Mouse (Mus musculus) urinary bladder, postnatal 4 days (tissue): Measurements from ENCODE around the gene A130010J15Rik.

ENCODE experiments used
- DNase-seq, 2 experiments: peaks; one replicate each; pipeline ENCODE4 v3.0.0; 2021 to 2022; ENCODE audit warnings: low spot score in 2 of 2

A130010J15Rik gene

DNA sequence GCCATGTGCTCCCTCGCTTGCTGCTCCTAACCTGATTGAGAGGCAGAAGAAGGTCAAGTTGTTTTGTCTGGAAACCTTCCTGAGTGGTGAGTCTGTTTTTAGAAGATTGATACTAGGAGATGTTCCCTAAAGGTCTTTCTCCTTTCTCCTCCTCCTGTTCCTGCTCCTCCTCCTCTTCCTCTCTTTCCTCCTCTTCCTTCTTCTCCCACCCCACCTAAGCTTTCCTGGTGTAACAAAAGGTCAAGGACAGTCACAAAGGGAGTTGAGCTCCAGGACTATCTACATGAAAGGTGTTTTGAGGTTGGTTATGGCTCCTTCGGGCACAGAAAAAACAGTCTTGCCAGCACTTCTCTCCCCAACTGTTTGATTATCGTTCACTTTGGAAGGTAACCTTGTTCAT lies at the start of gene A130010J15Rik:
TSS of gene A130010J15Rik (plus strand) at position 301 of the 400 bp plus-strand sequence.
- DNase-seq: no peak

DNA sequence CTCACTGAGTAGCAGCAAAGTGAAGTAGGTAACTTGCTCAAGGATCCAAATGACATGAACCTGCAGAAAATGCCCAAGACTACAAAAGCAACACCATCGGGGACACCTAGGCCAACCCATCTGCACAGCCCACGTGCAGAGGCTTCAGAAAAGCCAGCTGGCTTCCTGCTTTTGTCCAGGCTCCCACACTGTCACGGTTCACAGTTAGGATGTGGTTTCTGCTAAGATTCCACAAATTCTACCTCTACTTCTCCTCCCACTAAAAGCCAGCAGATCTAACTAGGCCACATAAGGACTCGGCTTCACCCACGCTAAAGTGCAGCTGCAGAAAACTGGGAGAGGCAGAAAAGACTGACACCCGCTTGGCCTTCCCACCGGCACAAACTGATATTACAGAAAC lies 45.1 kb upstream of the A130010J15Rik start:
- DNase-seq: no peak

DNA sequence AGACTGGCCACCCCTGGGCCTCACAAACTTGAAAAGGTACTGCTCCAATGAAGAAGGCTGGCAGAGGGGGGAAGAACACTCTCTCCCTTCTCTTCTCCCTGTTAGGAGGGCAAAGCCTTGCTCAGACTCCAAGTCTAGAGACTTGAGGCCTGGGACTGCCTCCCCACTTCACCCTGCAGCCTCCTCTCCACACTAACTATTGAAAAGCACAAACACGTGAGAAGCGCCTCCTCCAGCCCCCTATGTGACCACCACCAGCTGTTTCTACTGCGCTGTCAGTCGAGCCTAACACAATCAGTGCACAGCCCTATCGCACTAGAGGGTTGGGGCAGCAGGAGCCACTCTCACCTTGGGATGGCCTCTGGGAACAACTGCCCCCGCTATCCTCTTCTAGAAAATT lies 44.6 kb upstream of the A130010J15Rik start:
- DNase-seq: no peak

DNA sequence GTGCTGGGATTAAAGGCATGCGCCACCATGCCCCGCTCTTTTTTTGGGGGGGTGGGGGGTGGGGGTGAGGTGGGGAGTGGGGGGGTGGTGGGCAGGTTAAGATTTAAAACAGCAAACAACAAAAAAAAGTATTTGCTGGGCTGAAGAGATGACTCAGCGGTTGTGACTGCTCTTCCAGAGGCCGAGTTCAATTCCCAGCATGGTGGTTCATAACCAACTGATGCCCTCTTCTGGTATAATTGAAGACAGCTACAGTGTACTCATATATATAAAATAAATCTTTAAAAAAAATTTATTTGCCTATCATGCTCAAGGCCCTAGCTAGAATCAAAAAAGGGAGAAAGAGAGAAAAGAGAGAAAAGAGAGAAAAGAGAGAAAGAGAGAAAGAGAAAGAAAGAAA lies 42.0 kb upstream of the A130010J15Rik start:
- DNase-seq: no peak

DNA sequence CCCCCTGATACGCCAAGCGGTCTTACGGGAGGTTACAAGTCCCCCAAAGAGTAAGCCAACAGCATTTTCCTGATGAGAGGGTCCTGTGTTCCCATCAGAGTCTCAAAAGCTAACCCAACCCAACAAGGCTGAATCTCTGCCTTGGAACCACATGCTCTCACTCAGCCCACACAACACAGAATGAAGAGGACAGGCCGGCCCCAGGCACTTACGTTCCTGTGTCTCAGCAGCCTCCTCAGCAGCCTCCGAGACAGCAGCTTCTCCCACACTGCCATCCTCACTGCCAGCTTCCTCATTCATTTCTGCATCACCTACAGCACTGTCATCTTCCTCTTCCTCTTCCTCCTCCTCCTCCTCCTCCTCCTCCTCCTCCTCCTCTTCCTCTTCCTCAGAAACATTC lies 39.8 kb upstream of the A130010J15Rik start:
- no peak for DNase-seq

DNA sequence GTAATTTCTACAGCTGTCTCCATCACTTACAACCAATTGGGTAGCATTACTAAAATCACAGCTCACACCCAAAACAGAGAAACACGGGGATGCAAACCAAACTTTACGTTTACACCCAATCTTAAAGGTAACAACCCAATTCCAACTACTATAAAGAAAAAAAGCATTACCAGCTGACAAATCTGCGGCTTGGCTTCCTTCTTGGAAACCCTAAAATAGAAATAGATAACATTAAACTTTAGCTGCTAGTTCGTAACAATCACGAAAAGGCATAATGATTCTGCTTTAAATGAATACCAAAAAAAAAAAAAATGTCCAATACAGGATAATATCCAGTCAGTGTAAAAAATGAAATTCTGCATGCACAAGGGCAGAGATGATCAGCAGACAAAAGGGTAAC lies 38.5 kb upstream of the A130010J15Rik start:
- no peak for DNase-seq

DNA sequence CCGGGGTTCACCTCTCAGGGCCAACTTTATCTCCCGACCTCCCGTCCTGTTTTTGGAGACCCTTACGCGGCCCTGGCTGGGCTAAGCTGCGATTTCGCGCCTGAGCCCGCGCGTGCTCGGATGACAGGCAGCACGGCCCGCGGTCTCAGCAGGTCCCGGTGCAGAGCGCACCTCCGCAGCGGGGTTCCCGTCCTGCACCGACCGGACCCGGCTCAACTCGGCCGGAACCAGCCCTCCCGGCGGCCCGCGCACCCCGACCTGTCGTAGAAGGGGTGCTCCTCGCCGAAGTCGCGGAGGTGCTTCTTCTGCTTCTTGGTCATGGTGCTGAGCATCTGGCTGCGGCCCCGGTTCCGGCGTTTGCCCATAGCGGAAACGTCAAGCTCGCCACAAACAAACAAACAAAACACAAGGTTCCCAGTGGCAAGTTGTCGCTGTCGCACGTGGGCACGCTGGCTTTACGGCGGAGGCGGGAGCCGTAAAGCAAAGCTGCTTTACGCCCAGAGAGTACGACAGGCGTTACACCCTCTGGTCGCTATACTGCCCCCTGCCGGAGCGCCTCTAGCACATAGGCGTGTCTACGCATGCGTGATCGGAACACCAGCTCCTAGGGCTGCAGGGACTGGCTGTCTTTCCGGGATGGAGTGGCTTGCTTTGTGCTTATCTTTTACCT lies 37.9 kb upstream of the A130010J15Rik start, which contains the start of gene Diexf:
TSS of gene Diexf (minus strand) at position 487 of the 670 bp plus-strand sequence.
- peak; percentile 93 to 98 for DNase-seq

DNA sequence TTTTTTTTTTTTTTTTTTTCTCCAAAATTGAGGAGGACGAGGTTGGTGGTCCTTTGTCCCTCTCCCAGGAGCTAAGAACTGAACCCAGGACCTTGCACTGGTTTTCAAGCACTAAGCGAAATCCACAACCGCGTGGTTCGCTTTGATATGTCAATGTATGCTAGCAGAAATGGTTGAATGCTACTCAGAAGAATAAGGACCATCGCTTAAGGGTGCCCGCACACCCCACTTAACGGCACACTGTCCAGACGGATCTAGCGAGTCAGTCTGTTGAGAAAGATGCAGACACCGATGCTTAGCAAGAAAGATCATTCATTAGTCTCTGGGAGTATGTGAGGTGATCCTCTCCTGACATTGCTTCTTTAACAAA lies 37.4 kb upstream of the A130010J15Rik start:
- DNase-seq: no peak

DNA sequence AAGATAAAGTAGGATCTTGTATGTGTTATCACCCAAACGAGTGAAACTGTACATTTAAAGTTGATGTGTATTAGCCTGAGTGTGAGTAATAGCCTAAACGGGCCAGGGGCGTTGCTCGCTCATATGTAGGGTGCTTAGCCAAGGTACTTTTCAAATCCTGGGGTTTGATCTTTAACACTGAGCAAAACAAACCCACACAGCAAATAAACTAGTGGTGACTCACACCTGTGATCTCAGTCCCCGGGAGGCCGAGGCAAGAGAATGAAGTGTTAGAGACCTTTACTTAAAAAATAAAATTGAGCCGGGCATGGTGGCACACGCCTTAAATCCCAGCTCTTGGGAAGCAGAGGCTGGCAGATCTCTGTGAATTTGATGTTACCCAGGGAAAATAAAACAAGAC lies 37.0 kb upstream of the A130010J15Rik start:
- DNase-seq: no peak

DNA sequence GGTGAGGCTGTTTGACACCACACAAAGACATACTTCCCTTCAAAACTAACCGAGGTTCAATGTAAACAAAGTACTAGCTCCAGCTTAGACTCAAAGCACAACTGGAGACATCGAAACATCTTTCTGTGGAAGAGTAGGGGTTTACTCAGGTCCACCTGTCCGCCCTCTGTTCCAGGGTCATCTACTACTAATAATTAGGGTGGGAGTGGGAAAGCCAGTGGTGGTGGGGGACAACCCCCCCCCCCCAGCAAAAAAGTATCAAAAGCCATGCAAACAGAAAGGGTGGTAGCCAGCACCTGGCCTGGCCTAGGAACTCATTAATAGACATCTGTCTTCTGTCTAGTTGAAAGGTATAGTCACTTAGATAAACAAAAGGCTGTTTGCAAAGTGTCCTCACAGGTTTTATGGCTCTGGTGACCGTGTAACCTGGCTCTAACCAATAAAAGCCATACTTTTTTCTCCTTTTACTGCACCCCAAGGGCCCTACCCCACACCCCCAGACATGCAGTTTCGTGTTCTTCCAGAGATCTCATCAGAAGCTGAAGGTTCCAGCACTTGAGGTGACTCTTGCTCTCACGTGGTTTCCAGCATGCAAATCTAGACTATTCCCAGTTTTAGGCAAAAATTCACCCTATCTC lies 36.4 kb upstream of the A130010J15Rik start:
- no peak for DNase-seq

DNA sequence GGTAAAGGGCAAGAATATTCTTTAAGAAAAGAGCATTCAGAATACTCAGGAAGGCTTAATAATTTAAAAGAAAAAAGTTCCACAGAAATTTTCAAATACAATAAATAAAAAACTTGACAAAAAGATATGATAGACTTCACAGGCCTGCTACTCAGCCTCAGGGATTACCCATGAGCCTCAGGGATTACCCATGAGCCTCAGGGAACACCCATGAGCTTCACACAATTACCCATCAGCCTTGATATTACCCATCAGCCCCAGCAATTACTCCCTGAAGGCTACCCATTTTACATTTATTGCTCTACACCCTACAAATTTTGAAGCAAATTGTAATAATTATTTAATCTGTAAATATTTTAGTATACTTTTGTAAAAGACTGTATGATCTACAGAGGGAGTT lies 35.5 kb upstream of the A130010J15Rik start:
- no peak for DNase-seq

DNA sequence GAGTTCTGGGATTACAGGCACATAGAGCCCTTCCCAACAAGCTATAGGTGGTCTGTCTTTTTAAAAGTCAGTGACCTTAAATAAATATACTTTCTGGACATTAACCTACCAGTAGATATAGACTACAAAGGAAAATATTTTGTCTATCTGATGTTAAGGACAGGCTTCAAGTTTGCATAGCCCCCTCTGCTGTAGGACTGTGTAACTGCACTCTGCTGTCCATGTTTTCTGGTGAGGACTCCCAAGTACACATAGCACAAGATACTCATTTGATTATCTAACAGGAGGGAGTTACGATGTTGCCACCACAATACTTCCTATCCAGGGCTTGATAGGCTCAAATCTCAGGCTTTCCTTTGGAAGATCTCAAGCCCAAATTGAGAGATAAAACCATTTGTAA lies 34.1 kb upstream of the A130010J15Rik start:
- DNase-seq: no peak

DNA sequence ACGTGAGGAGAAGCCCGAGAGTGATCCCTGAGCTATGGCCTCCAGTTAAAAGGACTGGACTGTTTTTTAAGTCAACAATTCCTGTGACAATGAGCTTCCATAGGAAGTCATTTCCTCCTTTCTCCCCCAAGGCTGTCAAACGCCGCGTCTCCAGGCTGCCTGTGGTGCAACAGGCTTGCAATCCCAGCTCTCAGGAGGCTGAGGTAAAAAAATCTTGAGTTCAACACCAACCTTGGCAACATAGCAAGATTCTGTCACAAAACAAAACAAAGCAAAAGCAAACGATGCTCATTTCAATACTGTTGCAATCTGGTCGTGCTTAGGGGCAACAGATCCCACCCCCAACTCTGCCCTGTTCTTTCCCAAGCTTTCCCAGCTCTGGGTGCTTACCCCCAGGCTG lies 29.8 kb upstream of the A130010J15Rik start:
- DNase-seq: no peak

DNA sequence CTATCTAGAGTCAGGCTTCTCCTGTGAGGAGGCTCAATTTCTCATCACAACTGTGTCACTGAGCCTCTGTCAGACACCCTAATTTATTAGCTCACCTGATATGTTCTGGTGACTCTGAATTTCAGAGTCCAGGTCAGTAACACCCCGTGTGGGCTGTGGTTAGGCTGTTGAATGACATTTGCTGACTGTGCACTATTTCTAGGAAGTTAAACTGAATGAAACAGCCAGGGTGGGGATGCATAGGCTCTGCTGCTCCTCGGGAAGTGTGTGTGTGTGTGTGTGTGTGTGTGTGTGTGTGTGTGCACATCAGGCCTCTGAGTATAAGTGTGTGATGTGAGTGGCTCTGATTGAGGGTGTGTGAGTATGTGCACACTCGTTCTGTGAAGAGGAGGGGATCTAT lies 29.2 kb upstream of the A130010J15Rik start:
- DNase-seq: no peak

DNA sequence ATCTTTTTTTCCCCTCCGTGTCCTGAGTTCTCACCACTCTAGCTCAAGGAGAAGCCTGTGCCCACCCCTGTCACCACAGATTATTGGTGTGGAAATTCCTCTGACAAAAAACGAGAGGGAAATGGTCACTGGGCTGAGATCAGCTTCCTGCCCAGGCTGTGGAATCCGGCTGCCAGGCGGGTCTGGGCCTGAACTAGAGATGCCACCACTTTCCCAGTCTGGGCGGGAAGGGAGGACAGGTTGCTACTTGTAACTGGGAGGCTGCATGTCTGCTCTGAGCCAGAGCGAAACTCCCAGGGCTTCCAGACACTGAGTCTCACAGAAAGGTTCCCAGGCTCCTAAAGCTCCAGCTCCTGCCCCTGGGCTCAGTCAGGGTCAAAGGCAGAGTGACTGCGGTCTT lies 26.7 kb upstream of the A130010J15Rik start:
- DNase-seq: peak in 1 of 2 experiments; percentile 64

DNA sequence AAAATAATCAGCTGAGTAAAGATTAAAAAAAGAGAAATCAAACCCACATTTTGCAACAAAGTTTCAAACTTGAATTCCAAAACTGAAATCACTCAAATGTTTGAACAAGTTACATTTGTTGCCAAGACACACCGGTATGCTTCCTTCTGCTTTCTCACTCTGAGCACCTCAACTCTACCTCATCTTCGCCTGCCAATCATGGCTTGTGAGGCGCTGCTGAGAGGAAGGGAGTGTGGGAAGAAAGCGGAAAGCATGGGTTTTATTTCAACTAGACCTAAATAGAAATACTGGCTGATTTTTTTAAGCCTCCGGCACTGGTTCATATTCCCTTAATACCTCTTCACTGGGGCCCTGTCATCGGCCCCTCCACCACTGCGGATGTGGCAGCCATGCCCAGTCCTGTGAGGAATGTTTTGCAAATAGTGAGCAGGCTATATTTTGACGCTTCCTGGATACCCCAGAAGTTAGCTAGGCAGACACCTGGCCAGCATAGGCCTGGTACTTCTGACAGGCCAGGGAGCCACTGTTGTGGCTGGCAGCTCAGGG lies 25.3 kb upstream of the A130010J15Rik start:
- DNase-seq: no peak

DNA sequence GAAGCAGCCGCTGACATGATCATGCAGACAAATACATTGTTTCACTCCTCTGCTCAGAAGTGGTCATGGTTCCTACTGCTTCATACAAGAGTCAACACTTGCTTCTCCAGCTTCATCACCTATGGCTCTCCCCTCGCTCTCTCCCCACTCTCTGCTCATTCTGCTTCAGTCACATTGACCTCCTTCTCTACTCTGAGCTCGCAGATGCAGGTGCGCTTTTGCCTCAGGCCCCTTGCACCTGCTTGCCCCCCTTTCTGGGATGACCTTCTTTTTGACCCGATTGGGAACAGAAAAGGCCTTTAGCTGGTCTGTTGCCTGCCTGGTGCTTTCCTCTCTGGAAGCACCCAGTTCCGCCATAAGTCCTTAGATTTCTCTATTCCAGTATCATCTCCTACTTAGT lies 23.3 kb upstream of the A130010J15Rik start:
- DNase-seq: no peak

DNA sequence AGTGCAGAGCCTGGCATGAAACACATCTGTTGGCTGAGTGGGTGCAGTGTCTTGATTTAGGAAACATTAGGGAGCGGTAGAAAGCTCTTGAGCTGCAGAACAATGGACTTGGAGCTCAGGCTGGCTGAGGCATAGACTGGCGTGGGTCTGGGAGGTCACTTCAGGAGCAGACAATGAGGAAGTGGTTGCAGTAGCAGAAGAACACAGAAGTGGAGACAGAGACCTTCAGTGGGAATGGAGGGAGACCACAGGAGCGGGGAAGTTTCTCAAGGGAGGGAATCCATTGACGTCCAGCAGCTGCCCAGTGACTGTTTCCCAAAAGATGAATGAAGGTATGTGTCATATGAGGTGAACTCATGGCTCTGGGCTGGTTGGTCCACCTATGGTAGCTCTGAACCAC lies 22.7 kb upstream of the A130010J15Rik start:
- no peak for DNase-seq

DNA sequence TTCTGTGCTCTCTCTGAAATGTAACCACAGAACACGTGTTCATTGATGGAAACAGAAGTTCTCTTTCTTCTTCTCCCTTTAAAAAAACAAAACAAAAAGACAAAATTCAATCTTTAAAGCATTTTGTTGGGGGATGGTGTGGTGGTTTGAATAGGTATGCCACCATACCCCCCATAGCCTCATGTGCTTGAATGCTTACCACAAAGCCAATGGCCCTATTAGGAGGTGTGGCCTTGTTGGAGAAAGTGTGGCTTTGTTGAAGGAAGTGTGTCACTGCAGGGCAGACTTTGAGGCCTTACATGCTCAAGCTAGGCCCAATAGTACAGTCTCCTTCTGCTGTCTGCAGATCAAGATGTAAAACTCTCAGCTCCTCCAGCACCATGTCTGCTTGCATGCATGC lies 21.4 kb upstream of the A130010J15Rik start:
- DNase-seq: no peak

DNA sequence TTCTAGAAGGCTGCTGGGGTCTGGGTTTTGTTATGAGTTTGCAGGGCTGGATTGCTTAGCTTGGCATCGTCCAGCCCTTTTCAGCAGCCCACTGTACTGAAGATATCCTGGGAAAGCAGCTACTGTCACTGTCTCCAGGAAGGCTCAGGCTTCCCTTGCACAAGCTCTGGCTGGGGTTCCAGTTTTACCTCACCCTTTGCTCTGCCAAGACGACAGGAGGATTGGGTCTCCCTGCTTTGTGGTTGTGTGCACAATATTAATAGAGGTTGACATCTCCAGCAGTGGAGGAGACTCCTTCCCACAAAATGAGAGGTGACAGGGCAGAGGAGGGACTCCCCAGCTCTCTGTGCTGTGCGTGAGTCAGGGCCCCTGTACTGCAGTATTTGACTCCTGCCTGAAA lies 18.6 kb upstream of the A130010J15Rik start:
- DNase-seq: no peak

DNA sequence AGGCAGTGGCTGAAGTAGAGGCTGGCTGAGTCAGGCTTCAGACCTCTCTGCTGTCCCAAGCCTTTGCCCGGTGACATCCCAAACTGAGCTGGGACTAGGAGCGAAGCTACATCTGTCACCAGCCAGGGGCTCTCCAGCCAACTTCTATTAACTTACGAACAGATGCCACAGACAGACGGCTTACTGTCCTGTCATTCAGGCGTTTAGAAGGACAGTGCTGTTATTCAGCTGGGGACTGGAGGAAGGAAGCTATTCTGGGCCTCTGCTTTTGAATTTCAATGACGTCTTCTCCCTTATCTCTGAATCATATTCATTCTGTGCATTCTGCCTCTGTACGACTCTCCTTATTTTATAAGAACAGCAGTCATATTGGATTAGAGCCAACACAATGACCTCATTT lies 16.7 kb upstream of the A130010J15Rik start:
- DNase-seq: no peak

DNA sequence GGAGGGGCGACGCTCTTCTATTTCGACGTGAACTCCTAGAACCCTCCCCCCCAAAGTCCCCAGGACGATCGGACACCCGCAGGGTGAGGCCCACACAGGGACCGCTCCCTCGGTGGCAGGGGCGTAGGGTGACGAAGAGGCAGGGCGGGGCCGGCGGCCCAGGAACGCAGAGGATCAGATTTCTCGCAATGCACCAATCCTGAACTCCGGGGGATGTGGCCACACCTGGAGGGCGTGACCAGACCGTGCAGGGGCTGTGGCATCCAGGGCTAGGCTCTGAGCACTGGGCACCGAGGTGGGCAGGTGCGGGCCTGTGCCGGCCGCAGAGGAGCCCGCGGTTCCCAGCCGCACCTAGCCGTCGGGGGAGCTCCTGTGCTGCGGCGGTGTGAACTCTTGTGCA lies 15.0 kb upstream of the A130010J15Rik start, which contains the start of gene Irf6:
TSS of gene Irf6 (plus strand) at position 240 of the 400 bp plus-strand sequence.
- DNase-seq: peak; percentile 69 to 74

DNA sequence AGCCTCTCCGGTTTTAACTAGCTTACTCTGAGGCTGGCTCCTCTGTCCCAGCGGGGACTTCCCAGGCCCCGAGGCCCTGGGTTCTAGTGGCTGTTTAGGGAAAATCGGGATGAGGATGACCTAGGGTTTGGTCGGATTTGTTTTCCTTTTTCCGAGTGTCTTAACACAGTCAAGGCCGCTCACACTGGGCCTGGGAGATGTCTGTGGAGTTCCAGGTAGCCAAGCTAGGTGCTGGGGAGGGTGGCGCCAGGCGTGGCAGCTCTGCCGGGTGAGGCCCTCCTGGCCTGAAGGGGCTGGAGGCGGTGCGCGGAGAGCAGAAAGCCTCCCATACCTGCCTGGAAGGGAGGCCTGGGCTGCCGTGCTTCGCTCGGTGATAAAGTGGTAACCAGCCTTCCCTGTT lies 14.3 kb upstream of the A130010J15Rik start:
- no peak for DNase-seq
